Mouse (Mus musculus) sigmoid colon, adult 10 weeks (tissue): ENCODE results near the gene Stat6. TPM values are rescaled to one million over a fixed set of nuclear protein-coding genes. Genes with fewer than 3 reads are reported as not detected.

Experiments
- polyA plus RNA-seq: library from polyadenylated mRNA; stranded (reverse); fragments of 350-450 nt; fragmentation: Illumina TruSeq; extraction: RNeasy Lipid Tissue Mini Kit (QIAGEN cat#74804); gene quantifications from one replicate; pipeline ENCODE4 v1.2.3, GENCODE M21; 2014; ENCODE audit warnings: low read depth, low replicate concordance

Gene Stat6
- polyA plus RNA-seq, result 34.2 TPM

GRCm38 (mm10) chr10:127642772-127643552, at the start of gene Stat6:
Gene Stat6 (plus strand): TSS chr10:127642986.

GRCm38 (mm10) chr10:127620406-127621190, 22.2 kb upstream of the Stat6 start, which contains the start of gene Lrp1:
Gene Lrp1 (minus strand): TSS chr10:127621148.

GRCm38 (mm10) chr10:127666501-127667268, 23.9 kb downstream of the Stat6 start, which contains the start of gene Nemp1:
Gene Nemp1 (plus strand): TSS chr10:127666901.

GRCm38 (mm10) chr10:127668093-127669050, 25.6 kb downstream of the Stat6 start, which contains the start of gene Nab2:
Gene Nab2 (minus strand): TSS chr10:127668568.

GRCm38 (mm10) chr10:127704766-127705220, 62.0 kb downstream of the Stat6 start, which contains the start of gene Myo1a:
Gene Myo1a (plus strand): TSS chr10:127705170.

Other genes starting within 250 kb of the Stat6 start
- not detected for gene Stac3, start 141.3 kb upstream of the Stat6 start, polyA plus RNA-seq
- gene Ndufa4l2, start 128.0 kb upstream of the Stat6 start, polyA plus RNA-seq, result not detected
- gene Shmt2, start 120.5 kb upstream of the Stat6 start, polyA plus RNA-seq, result 0.91 TPM
- not detected for gene Nxph4, start 108.4 kb upstream of the Stat6 start, polyA plus RNA-seq
- 2.3 TPM for gene Lrp1, start 21.8 kb upstream of the Stat6 start, polyA plus RNA-seq
- gene Nemp1, start 23.9 kb downstream of the Stat6 start, polyA plus RNA-seq, result 10.6 TPM
- 0.35 TPM for gene Nab2, start 25.6 kb downstream of the Stat6 start, polyA plus RNA-seq
- gene Myo1a, start 62.2 kb downstream of the Stat6 start, polyA plus RNA-seq, result 74.7 TPM
- not detected for gene Tac2, start 81.5 kb downstream of the Stat6 start, polyA plus RNA-seq
- gene Zbtb39, start 96.6 kb downstream of the Stat6 start, polyA plus RNA-seq, result 4.1 TPM
- gene Gpr182, start 108.7 kb downstream of the Stat6 start, polyA plus RNA-seq, result 0.09 TPM
- 1.2 TPM for gene Rdh1, start 116.7 kb downstream of the Stat6 start, polyA plus RNA-seq
- gene Rdh16f1, start 116.8 kb downstream of the Stat6 start, polyA plus RNA-seq, result not detected
- 27.8 TPM for gene Rdh9, start 133.4 kb downstream of the Stat6 start, polyA plus RNA-seq
- 77.2 TPM for gene Rdh16, start 158.2 kb downstream of the Stat6 start, polyA plus RNA-seq
- 1.1 TPM for gene Rdh19, start 206.9 kb downstream of the Stat6 start, polyA plus RNA-seq
- 0.47 TPM for gene Rdh16f2, start 223.5 kb downstream of the Stat6 start, polyA plus RNA-seq
- not detected for gene Rdh7, start 245.8 kb downstream of the Stat6 start, polyA plus RNA-seq